In genomic region chr17:79855533-79855932, GRCm38 (mm10) we compare ENCODE assay signal across 19 mouse cellular contexts. TPM values are rescaled to one million over a fixed set of nuclear protein-coding genes. Genes with fewer than 3 reads are reported as not detected.
DNase-seq lines count a peak whose midpoint lies in the region; TF ChIP-seq lines count a peak whose summit lies in the region.
"Had no signal": no experiment of that assay in that cellular context is flagged by ENCODE, and none has a peak within 500 bp of the region (broad histone marks: within the 10 kb centered on the region; RNA-seq: fewer than 3 reads in every experiment).

No protein-coding gene starts in this region.

- no peak for TF ChIP-seq CTCF in left cerebral cortex, adult 2 months (IDR thresholded peaks at IDR 0.05)
- TF ChIP-seq CTCF in layer of hippocampus, adult 2 months (conservative IDR thresholded peaks at IDR 0.05) = no peak

- intact Hi-C loops in left cerebral cortex, postnatal 14 days (cut with DNase I) = loop anchor here (10.0 kb wide), 1 partner anchor 1031 kb away; no protein-coding TSS in a partner anchor
- intact Hi-C loops in left cerebral cortex, adult 2 months (cut with DNase I) = no loop called here

- no peak overlapping the region for H3K27ac ChIP-seq in left cerebral cortex, adult 2 months
- no peak overlapping the region for H3K27ac ChIP-seq in layer of hippocampus, adult 2 months
- H3K27ac ChIP-seq: embryonic facial prominence, embryonic 13.5 days; forebrain, embryonic 12.5 days; heart, embryonic 15.5 days; hindbrain, embryonic 10.5 days; hindbrain, embryonic 14.5 days had no signal

- H3K4me3 ChIP-seq in left cerebral cortex, adult 2 months = no peak overlapping the region
- H3K4me3 ChIP-seq in layer of hippocampus, adult 2 months = no peak overlapping the region
- H3K4me3 ChIP-seq: embryonic facial prominence, embryonic 13.5 days; forebrain, embryonic 12.5 days; heart, embryonic 15.5 days; hindbrain, embryonic 10.5 days had no signal

- peak; percentile 39 to 40 for DNase-seq in left cerebral cortex, postnatal 14 days (ENCODE audit: low spot score in 2 of 2)
- DNase-seq in left cerebral cortex, adult 2 months (ENCODE audit: extremely low spot score in 1 of 2, low spot score in 2 of 2) = no peak
- peak; percentile 62 for DNase-seq in brain, adult 2 months (ENCODE audit: low read depth, low spot score)
- peak; percentile 36 to 50 for DNase-seq in layer of hippocampus, adult 2 months (ENCODE audit: low spot score in 2 of 2)
- peak; percentile 7 to 22 for DNase-seq in layer of hippocampus, postnatal 36 days
- DNase-seq in thymus, postnatal 0 days (ENCODE audit: low spot score) = no peak
- DNase-seq in heart, adult 9 months (ENCODE audit: low spot score in 2 of 2) = no peak
- DNase-seq: adrenal gland, postnatal 14 days; cerebellum, adult 18-20 months; cerebellum, adult 9-11 months; cerebellum, postnatal 36 days; gastrocnemius, postnatal 10 days; heart, adult 18-20 months; heart, postnatal 14 days had no signal

RNA-seq across cellular contexts. Expression of gene Atl2, which starts 40.4 kb away (rescaled TPM):
- total RNA-seq in left cerebral cortex, postnatal 14 days (2021) = 10 to 100 TPM; 64.0 to 65.9 TPM
- 10 to 100 TPM; 64.4 to 67.2 TPM for total RNA-seq in left cerebral cortex, adult 2 months (2021)
- total RNA-seq in layer of hippocampus, adult 2 months (2021) = 10 to 100 TPM; 52.6 to 56.8 TPM
- total RNA-seq in layer of hippocampus, postnatal 36 days (2021) = 10 to 100 TPM; 50.5 to 59.4 TPM
- 130 and 146 TPM in 2 replicates for polyA plus RNA-seq in thymus, postnatal 0 days (2015; fragmentation: Nextera tagmentation; extraction: Ambion mirVana)

Comparison
In these comparisons a context has a peak if more than half of its experiments do, and no peak if none do; other contexts are left out.
1. DNase-seq: peak in left cerebral cortex, postnatal 14 days (2 of 2), brain, adult 2 months (single experiment), layer of hippocampus, adult 2 months (2 of 2) and layer of hippocampus, postnatal 36 days (2 of 2); none in left cerebral cortex, adult 2 months (0 of 2), thymus, postnatal 0 days (single experiment) and heart, adult 9 months (0 of 2).